Mouse (Mus musculus): ENCODE data around the gene 4933430I17Rik.
"Not testable (repeated sequence)": the region's sequence is repeated elsewhere in the genome, so short reads cannot be mapped to it uniquely, and the experiment has no call there.

The 4933430I17Rik gene

DNA sequence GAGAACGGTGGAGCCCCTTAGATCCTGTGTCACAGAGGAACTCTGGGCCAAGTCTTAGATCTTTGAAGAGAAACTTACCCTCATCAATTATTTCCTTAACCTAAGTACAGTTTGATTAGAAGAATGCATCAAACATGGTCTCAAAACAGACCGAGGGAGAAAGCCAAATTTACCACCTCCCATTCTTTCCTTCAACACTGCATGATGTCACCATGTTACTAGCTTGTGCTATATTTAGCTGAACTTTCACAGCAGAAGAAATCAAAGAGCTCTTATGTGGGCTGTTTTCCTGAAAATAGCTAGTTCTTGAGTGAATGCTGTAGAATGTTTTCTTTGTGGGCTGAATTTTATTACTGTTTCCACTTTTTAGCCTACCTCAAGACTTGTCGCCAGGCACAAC is 32.3 kb downstream of the 4933430I17Rik start:
- no peak for DNase-seq

DNA sequence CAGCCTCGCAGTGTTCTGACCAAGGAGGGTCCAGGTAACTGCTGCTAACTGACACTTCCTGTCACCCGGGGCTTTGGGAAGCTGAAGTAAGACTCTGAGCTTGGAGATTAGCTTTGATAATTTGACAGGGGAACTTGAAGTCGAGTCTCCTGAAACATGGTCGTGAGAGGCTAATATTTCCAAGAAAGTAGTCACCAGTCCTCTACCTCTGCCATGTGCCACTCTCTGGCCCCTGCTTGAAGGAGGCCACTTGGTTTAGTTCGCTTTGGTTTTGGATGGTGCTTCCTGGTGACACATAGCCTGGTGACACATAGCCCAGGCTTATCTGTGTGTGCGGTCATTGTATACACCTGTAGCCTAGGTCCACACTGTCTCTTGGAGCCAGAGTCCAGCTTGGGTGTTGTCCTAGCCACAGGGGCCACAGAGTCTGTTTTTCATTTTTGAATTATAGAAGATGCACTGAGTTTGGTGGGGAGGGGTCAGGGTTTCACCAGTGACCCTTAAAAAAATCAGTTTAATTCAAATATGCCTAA is 34.7 kb downstream of the 4933430I17Rik start, which contains the start of gene Rgs3:
Gene Rgs3 (plus strand): TSS at position 51 of the 533 bp plus-strand sequence.
- no peak for DNase-seq

DNA sequence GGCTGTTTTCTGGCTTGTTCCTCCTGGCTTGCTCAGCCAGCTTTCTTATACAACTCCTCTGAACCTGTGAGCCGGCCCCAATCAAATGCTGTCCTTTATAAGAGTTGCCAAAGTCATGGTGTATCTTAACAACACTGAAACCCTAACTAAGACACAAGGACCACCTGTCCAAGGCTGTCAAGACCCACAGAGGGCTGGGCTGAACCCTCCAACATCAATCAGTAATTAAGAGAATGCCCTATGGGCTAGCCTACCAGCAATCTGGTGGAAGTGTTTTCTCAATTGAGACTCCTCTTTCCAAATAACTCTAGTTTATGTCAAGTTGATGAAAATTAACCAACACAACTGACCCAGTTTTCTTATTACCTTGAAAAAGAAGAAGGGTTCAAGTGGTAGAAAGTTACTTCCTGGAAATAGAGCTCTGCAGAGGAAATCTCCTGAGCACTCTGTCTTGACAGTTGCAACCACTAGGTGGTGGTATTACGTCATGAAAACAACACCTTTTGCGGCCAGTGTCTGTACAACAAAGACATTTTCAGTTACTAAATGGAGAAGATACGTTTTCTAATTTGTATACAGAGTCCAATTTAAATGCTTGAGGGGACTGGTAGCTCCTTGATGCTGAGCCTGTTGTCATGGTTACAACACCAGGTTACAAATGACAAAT is 35.9 kb downstream of the 4933430I17Rik start:
- peak; percentile 88 to 92 for DNase-seq

DNA sequence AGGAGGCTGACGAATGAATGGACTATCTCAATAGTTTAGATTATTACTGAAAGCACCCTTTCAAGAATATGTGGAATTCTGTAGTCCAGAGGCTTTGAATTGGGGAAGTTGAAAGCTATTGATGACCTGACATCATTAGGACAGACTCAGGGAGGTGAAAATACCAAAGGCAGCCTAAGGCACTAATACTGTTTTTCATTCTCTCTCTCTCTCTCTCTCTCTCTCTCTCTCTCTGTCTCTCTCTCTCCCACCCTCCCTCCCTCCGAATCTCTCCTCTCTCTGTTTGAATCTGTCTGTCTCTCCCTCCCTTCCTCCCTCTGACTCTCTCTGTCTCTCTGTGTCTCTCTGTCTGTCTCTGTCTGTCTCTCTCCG is 36.4 kb downstream of the 4933430I17Rik start:
- no peak for DNase-seq

DNA sequence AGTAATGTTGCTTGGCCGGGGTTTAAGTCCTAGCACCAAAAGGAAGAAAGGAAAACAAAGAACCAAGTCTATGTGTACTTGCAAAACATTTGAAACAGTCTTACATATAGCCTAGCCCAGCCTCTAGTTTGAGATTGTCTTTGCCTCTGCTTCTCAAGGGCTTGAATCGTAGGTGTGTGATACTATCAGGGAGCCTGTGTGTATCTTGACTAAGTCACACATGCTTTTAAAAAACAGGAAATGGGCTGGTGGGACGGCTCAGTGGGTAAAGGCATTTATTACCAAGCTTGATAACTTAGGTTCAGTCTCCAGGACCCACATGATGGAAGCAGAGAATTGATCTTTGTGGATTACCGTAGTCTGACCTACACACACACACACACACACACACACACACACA is 36.8 kb downstream of the 4933430I17Rik start:
- DNase-seq = no peak

DNA sequence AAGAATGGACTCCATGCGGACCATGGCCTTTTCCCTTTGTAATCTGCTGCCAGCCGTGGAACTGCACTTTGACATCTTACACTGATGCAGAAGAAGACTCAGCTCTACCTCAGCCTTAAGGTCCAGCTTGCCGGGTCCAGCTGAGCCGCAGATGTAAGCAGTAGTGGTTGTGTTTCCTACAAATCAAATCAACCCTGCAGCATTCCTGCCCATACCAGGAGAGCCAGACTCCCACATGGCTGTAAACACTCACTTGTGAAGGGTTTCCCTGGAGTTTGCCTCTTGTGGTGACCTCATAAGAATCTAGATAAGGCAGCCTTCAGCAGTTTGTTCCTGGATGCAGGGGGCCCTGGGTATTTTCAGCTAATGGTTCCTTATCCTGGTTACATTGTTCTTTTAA is 41.4 kb downstream of the 4933430I17Rik start:
- DNase-seq = no peak

DNA sequence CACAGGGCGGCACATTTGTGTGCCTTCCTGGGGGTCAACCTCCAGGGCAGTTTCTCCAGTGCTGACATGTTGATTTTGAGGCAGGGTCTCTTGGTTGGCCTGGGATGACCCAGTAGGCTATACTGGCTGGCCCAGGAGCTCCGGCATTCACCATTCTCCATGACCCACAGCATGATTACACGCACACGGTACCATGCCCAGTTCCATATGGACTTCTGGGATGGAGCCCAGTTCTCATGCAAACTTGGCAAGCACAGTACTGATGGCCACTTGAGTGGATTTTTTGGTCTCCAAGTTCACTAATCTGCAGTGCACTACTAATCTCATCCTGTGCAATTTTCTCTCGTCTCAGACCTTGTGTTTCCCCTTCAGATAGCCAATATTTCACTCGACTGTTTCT is 42.5 kb downstream of the 4933430I17Rik start:
- DNase-seq = peak; percentile 65 to 73

DNA sequence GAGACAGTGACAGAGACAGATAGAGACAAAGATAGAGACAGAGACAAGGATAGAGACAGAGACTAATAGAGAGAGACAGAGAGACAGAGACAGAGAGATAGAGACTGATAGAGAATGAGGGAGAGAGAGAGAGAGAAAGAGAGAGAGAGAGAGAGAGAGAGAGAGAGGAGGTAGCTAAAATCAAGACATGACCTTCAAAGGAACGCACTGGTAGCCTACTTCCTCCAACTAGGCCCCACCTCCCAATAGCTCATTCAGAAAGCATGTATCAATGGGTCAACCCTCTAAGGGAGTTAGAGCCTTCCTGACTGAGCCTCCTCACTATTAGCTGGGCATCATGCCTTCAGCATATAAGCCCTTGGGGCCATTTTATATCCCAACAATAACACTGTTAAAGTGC is 43.2 kb downstream of the 4933430I17Rik start:
- DNase-seq = no peak

DNA sequence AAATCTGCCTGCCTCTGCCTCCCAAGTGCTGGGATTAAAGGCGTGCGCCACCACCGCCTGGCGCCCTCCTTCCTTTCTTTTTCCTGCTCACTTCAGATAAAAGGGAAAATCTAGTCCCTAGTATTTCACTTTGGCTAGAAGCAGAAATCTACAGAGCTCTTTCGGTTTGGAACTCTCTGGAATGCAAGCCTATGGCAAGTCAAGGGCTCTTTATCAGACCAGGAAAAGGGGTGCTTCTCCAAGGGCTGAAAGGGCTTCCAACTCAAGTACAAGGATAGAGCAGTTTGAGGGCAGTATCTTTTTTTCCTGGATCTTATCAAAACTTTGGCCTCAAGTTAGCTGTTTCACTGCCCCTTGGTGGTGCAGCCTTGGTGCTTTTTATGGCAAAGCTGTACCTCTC is 44.4 kb downstream of the 4933430I17Rik start:
- DNase-seq = no peak

DNA sequence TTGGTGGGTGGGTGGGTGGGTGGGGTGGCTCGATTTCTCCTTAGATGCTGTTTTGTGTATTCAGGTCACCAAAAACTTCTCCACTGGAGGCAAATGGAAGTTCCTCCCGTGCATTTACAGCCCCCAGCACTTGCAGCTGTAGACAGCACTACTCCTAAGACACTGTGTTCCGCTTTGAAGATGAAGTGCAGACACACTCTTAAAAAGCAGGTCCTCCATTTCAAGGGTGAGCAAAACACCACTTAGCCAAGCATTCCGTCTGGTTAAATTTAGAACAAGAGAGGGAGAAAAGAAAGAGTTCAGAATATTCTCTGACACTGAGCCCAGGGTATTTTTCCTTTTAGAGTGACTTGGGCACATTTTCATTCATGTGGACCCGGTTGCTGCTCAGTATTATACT is 44.9 kb downstream of the 4933430I17Rik start:
- DNase-seq = no peak

DNA sequence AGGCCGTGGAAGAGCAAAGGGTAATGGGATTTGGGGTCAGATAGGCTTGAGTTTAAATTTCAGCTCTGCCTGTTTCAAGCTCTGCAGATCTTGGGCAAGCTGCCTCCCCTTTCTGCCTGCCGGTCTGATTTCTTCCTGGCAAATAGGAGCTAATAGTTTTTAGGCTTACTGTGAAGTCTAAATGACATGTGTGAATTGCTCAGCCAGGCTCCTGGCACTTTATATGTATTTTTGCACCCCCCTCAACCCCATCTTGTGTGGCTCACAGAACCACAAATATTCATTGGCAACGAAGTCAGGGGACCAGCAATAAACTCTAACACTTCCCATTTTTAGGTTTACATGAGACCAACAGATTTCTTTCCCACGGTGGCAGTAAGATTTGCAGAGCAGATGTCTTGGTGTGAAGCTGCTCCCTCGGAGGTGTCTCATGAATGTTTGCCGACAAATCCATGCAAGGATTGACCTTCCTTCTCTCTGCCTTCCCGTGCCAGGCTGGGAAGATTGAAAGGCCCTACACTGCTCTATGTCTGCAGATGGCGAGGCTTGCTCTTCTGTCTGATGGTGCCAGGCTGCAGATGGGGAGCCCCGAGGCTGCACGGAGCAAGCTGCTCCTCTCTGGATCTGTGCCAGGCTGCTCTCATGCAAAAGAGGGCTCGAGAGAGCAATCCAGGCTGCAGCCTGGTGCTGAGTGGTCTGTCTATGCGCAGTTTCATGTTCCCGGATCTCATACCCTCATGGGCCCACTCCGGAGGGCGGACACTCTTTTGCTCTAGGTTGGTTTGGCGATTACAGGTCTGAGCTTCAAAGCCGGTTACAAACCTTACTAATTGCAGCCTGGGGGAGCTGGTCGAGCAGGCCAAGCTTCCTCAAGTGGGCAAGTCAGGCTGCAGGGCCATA is 57.4 kb downstream of the 4933430I17Rik start:
- DNase-seq = peak; percentile 99

DNA sequence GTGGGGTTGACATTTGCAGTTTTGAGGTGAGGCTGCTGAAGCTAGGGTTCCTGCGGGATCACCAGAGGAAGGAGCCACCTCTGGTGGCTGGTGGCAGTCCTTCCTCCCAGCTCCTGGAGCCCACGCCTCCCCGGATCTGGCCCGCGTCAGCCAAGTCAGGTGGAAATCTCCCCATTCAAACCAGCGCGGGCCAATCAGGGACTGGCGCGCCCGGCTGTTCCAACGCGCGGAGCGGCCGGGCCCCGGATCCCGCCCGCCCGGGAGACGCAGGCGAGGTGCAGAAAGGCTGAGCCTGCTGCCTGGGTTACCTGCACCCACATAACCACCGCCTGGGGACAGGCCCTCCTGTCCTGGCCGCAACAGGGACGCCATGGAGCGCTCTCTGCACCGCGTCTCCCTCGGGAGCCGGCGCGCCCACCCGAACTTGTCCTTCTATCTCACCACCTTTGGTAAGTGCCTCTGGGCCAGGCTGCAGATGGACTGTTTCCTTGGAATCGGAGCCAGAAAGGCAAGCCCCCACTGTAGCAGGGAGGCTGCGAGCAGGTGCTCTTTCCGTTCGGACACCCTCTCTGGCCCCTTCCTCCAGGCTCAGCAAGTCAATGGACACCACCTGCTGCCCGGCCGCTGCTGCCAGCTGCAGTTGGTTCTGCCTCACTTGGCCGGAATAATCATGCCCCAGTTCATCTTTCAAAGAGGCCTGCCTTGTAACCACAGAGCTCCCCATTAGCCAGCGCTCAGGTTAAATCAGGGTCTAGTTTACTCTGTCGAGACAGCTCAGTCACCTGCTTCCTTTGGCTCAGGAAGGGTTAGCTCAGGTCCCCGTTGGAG is 58.3 kb downstream of the 4933430I17Rik start:
- DNase-seq = peak; percentile 88 to 93

DNA sequence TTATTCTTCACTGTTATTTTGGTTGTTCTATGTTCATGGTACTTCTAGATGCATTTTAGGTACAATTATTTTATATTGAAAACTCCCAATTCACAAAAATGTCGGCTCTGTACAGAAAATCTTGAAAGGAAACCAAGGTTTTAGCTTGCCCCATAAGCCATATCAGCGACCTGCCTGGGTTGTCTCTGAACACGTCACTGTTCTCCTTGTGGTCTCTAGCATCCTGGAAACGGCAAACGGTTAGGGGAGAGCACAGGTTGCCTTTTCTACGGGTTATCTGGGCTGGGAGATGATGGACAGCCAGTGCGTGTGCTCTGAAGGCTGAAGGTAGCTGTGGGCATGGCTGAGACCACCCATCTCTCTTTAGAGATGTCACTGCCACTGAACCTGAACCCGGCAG is 61.9 kb downstream of the 4933430I17Rik start:
- no peak for DNase-seq

DNA sequence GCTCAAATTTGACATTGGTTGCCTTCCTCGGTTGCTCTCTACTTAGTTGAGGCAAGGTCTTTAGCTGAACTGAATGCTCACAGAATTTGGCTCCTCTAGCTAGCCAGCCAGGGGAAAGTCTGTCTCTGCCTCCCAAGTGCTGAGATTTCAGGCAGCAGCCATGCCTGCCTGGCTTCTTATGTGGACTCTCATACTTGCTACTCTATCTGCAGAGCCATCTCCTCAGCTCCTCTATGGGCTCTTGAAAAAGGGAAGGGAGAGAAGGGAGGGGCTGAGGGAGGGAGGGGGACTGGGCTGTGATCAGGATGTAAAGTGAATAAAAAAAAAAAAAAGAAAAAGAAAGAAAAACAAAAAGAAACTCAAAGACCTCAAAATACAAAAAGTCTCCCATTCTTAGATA is 65.7 kb downstream of the 4933430I17Rik start:
- no peak for DNase-seq

DNA sequence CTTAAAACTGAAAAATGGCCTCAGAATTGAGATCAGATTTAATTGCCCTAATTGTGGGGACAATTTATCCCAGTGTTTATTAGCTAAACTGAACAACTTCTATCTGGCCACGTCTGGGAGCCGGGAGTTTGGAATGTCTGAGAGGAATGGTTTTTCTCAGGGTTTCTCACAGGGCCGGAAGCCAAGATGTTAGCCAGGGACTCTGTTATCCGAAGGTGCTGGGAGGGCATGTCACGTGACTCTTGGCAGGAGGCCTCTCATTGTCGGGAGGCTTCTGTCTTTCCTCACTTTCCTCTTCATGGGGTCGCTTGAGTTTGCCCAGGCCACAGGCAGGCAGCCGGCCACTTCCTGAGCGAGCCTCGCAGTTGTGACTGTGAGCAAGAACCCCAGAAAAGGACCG is 66.2 kb downstream of the 4933430I17Rik start:
- peak; percentile 55 to 66 for DNase-seq

DNA sequence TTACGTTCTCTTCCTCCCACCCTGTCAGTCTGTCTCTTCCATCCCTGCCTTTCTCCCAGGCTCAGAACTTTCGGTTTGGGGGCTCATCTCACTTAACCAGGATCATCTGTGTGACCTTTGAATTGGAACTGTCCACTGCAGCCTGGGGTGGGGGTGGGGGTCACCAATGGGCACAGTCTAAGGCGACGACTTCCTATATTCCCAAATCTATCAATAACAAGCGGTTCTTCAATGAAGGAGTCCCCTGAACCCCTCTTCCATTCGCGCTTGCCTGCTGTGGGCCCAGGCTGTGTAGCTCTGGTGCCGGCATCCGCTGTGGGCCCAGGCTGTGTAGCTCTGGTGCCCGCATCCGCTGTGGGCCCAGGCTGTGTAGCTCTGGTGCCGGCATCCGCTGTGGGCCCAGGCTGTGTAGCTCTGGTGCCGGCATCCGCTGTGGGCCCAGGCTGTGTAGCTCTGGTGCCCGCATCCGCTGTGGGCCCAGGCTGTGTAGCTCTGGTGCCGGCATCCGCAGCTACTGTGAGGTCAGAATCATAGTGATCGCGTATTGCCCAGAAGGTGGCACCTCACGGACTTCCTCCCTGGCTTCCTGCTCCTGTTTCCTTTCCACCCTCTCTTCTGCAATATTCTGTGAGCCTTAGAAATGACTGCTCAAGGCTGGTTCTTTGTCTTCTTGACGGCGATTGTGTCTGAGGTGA is 68.5 kb downstream of the 4933430I17Rik start:
- DNase-seq = not testable (repeated sequence)

DNA sequence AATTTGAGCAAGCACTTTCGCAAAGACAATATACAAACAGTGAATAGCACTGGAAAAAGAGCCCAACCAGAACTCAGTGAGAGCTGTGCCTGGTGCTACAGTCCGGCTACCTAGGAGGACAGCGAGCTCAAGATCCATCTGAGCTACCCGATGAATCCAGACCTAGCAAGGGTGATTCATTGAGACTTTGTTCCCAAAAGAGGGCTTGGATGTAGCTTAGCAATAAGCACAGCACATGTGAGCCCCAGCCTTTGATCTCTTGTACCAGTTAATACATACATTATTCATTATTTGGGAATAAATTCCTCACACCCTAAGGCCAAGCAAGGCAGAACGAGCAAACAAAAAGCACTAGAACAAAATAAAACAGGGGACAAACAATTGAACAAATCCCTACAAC is 69.3 kb downstream of the 4933430I17Rik start:
- DNase-seq = no peak

DNA sequence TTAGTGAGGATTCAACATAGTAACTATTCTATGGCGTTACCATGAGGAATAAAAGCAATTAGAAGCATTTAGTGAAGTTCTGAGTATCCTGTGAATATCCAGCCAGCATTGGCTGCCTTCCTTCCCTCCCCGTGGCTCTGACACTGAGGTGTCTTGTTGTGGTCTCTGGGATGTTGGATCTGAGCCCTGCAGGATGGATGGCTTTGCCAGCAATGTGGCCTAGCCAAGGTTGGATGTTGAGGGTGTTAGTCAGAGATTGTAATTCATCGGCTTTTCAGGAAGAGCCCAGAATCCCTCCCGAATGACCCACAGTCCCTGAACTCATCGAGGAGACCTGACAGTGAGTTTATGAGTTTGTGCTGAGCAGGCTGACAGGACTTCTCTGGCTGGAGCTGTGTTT is 70.9 kb downstream of the 4933430I17Rik start:
- DNase-seq = peak; percentile 73 to 84
